Mouse (Mus musculus): ENCODE results near the gene Ylpm1.

- TF ChIP-seq POLR2A (IDR thresholded peaks at IDR 0.05; ENCODE audit: insufficient read depth, low read depth, low read length) (no peak), CTCF (IDR thresholded peaks at IDR 0.05; ENCODE audit: insufficient read depth, low read depth, low read length) (no peak)
Observed at GRCm38 (mm10) chr12:84989456-84989855, 6.7 kb upstream of the Ylpm1 start.
